Mouse (Mus musculus) cerebellum, adult 18-20 months (tissue): ENCODE measurements at regions not wholly inside any gene's neighbourhood (a gene's known extent, or its start where the extent isn't known, plus 50 kb on each side); places are given as distances from the start of the nearest gene placed in this dataset.

Experiments
- DNase-seq, 2 experiments: peaks; one replicate each; pipeline ENCODE4 v3.0.0; 2021

- DNase-seq = no peak
Observed at GRCm38 (mm10) chr17:27364899-27365298, 156.3 kb downstream of the Grm4 start.

GRCm38 (mm10) chr17:27364338-27364737, 156.9 kb downstream of the Grm4 start:
- DNase-seq = no peak

- DNase-seq = no peak
Observed at GRCm38 (mm10) chr17:27363911-27364310, 157.3 kb downstream of the Grm4 start.

GRCm38 (mm10) chr17:27362221-27362620, 158.0 kb upstream of the Lemd2 start:
- DNase-seq = no peak

- peak in 1 of 2 experiments; percentile 7 for DNase-seq
Observed at GRCm38 (mm10) chr17:27361362-27361761, 157.1 kb upstream of the Lemd2 start.

- DNase-seq = no peak
Observed at GRCm38 (mm10) chr17:27356862-27357261, 152.6 kb upstream of the Lemd2 start.

GRCm38 (mm10) chr17:27355717-27356116, 151.4 kb upstream of the Lemd2 start:
- DNase-seq = no peak

GRCm38 (mm10) chr17:27355056-27355455, 150.8 kb upstream of the Lemd2 start:
- DNase-seq = no peak

GRCm38 (mm10) chr17:27349911-27350310, 145.6 kb upstream of the Lemd2 start:
- no peak for DNase-seq

GRCm38 (mm10) chr17:27349432-27349831, 145.2 kb upstream of the Lemd2 start:
- DNase-seq = no peak

- DNase-seq = no peak
Observed at GRCm38 (mm10) chr17:27341952-27342890, 138.0 kb upstream of the Lemd2 start.

GRCm38 (mm10) chr17:27339823-27340222, 135.6 kb upstream of the Lemd2 start:
- DNase-seq = no peak

- no peak for DNase-seq
Observed at GRCm38 (mm10) chr17:27339261-27339660, 135.0 kb upstream of the Lemd2 start.

- DNase-seq = no peak
Observed at GRCm38 (mm10) chr17:27335621-27336020, 131.4 kb upstream of the Lemd2 start.

GRCm38 (mm10) chr17:27333593-27333992, 129.3 kb upstream of the Lemd2 start:
- DNase-seq = no peak

GRCm38 (mm10) chr17:27333141-27333540, 128.9 kb upstream of the Lemd2 start:
- DNase-seq = no peak

- no peak for DNase-seq
Observed at GRCm38 (mm10) chr17:27332076-27332475, 127.8 kb upstream of the Lemd2 start.

- DNase-seq = no peak
Observed at GRCm38 (mm10) chr17:27331630-27332029, 127.4 kb upstream of the Lemd2 start.

GRCm38 (mm10) chr17:27329791-27330190, 125.5 kb upstream of the Lemd2 start:
- DNase-seq = no peak

- DNase-seq = no peak
Observed at GRCm38 (mm10) chr17:27329183-27329582, 124.9 kb upstream of the Lemd2 start.

- DNase-seq = peak; percentile 33 to 42
Observed at GRCm38 (mm10) chr17:27325002-27325460, 120.8 kb upstream of the Lemd2 start.

- DNase-seq = no peak
Observed at GRCm38 (mm10) chr17:27323513-27323912, 119.2 kb upstream of the Lemd2 start.

GRCm38 (mm10) chr17:27322891-27323509, 118.7 kb upstream of the Lemd2 start:
- no peak for DNase-seq
